Mouse (Mus musculus) midbrain, embryonic 16.5 days (tissue): Measurements from ENCODE around the gene Olfr1299. TPM values are rescaled to one million over a fixed set of nuclear protein-coding genes. Genes with fewer than 3 reads are reported as not detected.

Experiments used
- ATAC-seq: fragments of 200-750 bp; cut with Nextera tagmentation; 2 replicates; pipeline ENCODE4 v1.8.0; 2017; ENCODE audit warnings: moderate TSS enrichment
- H3K27ac ChIP-seq: fragments of 300-500 bp; sonication (generic); 2 replicates; pipeline ENCODE4 v1.5.1; 2014; ENCODE audit warnings: mild to moderate bottlenecking, low read length, mixed read lengths
- H3K27me3 ChIP-seq: fragments of 300-500 bp; sonication (generic); 2 replicates; pipeline ENCODE4 v1.6.1; 2014; ENCODE audit warnings: low read depth, low read length, mixed read lengths; ENCODE audit not compliant: control insufficient read depth, insufficient read depth
- H3K36me3 ChIP-seq: fragments of 300-500 bp; sonication (generic); 2 replicates; pipeline ENCODE4 v1.6.1; 2014; ENCODE audit warnings: mild to moderate bottlenecking, low read length, moderate library complexity, mixed read lengths; ENCODE audit not compliant: control insufficient read depth, insufficient read depth
- H3K4me1 ChIP-seq: fragments of 300-500 bp; sonication (generic); 2 replicates; pipeline ENCODE4 v1.6.1; 2014; ENCODE audit warnings: mild to moderate bottlenecking, low read length, mixed read lengths; ENCODE audit not compliant: control insufficient read depth, insufficient read depth
- H3K4me2 ChIP-seq: fragments of 300-500 bp; sonication (generic); 2 replicates; pipeline ENCODE4 v1.6.1; 2014; ENCODE audit warnings: mild to moderate bottlenecking, low read length, mixed read lengths
- H3K4me3 ChIP-seq: fragments of 300-500 bp; sonication (generic); 2 replicates; pipeline ENCODE4 v1.5.1; 2014; ENCODE audit warnings: low read depth, mild to moderate bottlenecking, low read length, moderate library complexity, mixed read lengths
- H3K9ac ChIP-seq: fragments of 300-500 bp; sonication (generic); 2 replicates; pipeline ENCODE4 v1.6.1; 2014; ENCODE audit warnings: low read depth, low read length, mixed read lengths
- H3K9me3 ChIP-seq: fragments of 300-500 bp; sonication (generic); replicated peaks from 2 replicates; pipeline ENCODE4 v1.6.1; 2014; ENCODE audit warnings: mild to moderate bottlenecking, low read length, mixed read lengths; ENCODE audit not compliant: control insufficient read depth, poor library complexity, severe bottlenecking
- WGBS: fragments of 180-500 bp; shearing (Covaris S2); extraction: QIAGEN DNeasy Blood & Tissue Kit; methylation state at CpG from one replicate; pipeline ENCODE4 v1.1.7; 2014; 5-methylcytosine and 5-hydroxymethylcytosine counted together
- polyA plus RNA-seq: library from polyadenylated mRNA; unstranded; fragments of >200 nt; fragmentation: Nextera tagmentation; extraction: Ambion mirVana; gene quantifications from 2 replicates; pipeline ENCODE4 v1.2.1, GENCODE M21; 2015

The Olfr1299 gene
- polyA plus RNA-seq, result not detected in 2 replicates

GRCm38 (mm10) chr2:111661119-111661518, at the start of gene Olfr1299:
Gene Olfr1299, plus strand, starts transcription at chr2:111661419.
- Histone ChIP-seq H3K9ac (no peak within 1 kb of the TSS), H3K36me3 (no peaks in the 10 kb centered on the region), H3K9me3 (no peaks in the 10 kb centered on the region), H3K4me2 (no peak within 1 kb of the TSS), H3K4me1 (no peaks in the 10 kb centered on the region), H3K27me3 (no peaks in the 10 kb centered on the region), H3K27ac (no peak within 1 kb of the TSS), H3K4me3 (no peak within 1 kb of the TSS)
- no peak for ATAC-seq
- WGBS, result 84% methylated on average over 4 of the region's 4 CpGs

DNA sequence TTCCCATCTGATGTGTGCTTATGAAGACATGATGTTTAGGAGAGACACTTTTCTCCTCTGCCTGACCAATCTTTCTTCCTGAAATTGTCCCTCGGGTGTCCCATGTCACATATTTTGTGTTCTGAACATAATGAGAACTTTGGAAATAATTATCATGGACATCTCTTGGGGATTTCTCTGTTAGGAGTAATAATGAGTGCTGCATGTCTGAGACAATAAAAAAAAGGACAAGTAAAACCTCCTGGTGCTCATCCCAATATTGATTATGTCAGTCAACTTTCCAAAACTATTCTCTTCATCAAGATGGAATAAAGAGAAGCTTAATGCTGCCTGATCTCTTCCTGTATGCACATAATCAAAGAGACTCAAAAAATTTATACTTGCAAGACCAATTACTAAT, 34.8 kb upstream of the Olfr1299 start, which contains the start of gene Olfr1297:
Gene Olfr1297, minus strand, starts transcription at position 101 of the 400 bp plus-strand sequence.
- Histone ChIP-seq H3K4me3 (no peak within 1 kb of the TSS), H3K4me1 (no peaks in the 10 kb centered on the region), H3K27ac (no peak within 1 kb of the TSS), H3K9ac (no peak within 1 kb of the TSS), H3K27me3 (no peaks in the 10 kb centered on the region), H3K9me3 (no peaks in the 10 kb centered on the region), H3K36me3 (no peaks in the 10 kb centered on the region), H3K4me2 (no peak within 1 kb of the TSS)
- no peak for ATAC-seq
- WGBS, result 83% methylated on average over 1 of the region's 1 CpGs

DNA sequence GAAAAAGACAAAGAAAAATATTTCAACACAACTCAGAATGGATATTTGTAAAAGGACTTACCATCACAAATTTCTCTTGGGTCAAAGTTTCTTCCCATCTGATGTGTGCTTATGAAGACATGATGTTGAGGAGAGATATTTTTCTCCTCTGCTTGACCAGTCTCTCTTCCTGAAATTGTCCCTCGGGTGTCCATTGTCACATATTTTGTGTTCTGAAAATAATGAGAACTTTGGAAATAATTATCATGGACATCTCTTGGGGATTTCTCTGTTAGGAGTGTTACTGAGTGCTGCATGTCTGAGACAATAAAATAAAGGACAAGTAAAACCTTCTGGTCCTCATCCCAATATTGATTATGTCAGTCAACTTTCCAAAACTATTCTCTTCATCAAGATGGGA, 12.1 kb upstream of the Olfr1299 start, which contains the start of gene Olfr1298:
Gene Olfr1298, minus strand, starts transcription at position 101 of the 400 bp plus-strand sequence.
- Histone ChIP-seq H3K4me1 (no peaks in the 10 kb centered on the region), H3K9ac (no peak within 1 kb of the TSS), H3K27me3 (no peaks in the 10 kb centered on the region), H3K4me3 (no peak within 1 kb of the TSS), H3K27ac (no peak within 1 kb of the TSS), H3K9me3 (no peaks in the 10 kb centered on the region), H3K4me2 (no peak within 1 kb of the TSS), H3K36me3 (no peaks in the 10 kb centered on the region)
- 85% methylated on average over 1 of the region's 1 CpGs for WGBS
- ATAC-seq, result no peak

Other genes with a start within 250 kb of the Olfr1299 start
- not detected in 2 replicates for gene Olfr1286, start 238.3 kb upstream of the Olfr1299 start, polyA plus RNA-seq
- gene Olfr1287, start 212.3 kb upstream of the Olfr1299 start, polyA plus RNA-seq, result not detected in 2 replicates
- not detected in 2 replicates for gene Olfr1288, start 187.3 kb upstream of the Olfr1299 start, polyA plus RNA-seq
- gene Olfr1289, start 180.6 kb upstream of the Olfr1299 start, polyA plus RNA-seq, result not detected in 2 replicates
- gene Olfr1290, start 167.6 kb upstream of the Olfr1299 start, polyA plus RNA-seq, result not detected in 2 replicates
- gene Olfr1291-ps1, start 164.2 kb upstream of the Olfr1299 start, polyA plus RNA-seq, result not detected in 2 replicates
- gene Olfr1293-ps, start 136.2 kb upstream of the Olfr1299 start, polyA plus RNA-seq, result not detected in 2 replicates
- not detected in 2 replicates for gene Olfr1294, start 121.1 kb upstream of the Olfr1299 start, polyA plus RNA-seq
- not detected in 2 replicates for gene Olfr1295, start 91.7 kb upstream of the Olfr1299 start, polyA plus RNA-seq
- not detected in 2 replicates for gene Olfr1297, start 34.9 kb upstream of the Olfr1299 start, polyA plus RNA-seq
- gene Olfr1298, start 12.2 kb upstream of the Olfr1299 start, polyA plus RNA-seq, result not detected in 2 replicates
- not detected in 2 replicates for gene Olfr1301, start 89.6 kb downstream of the Olfr1299 start, polyA plus RNA-seq
- not detected in 2 replicates for gene Olfr1302, start 116.0 kb downstream of the Olfr1299 start, polyA plus RNA-seq
- gene Olfr1303, start 158.9 kb downstream of the Olfr1299 start, polyA plus RNA-seq, result not detected in 2 replicates
- gene Olfr1305, start 215.7 kb downstream of the Olfr1299 start, polyA plus RNA-seq, result not detected in 2 replicates